Mouse (Mus musculus): ENCODE measurements at regions not wholly inside any gene's neighbourhood (a gene's known extent, or its start where the extent isn't known, plus 50 kb on each side); places are given as distances from the start of the nearest gene placed in this dataset.

GRCm38 (mm10) chr2:108083911-108084310, 793.5 kb downstream of the Kcna4 start:
- TF ChIP-seq CTCF (conservative IDR thresholded peaks at IDR 0.05; ENCODE audit: insufficient read depth, insufficient read length, low read depth, low read length) = no peak
- no peak for TF ChIP-seq POLR2A (IDR thresholded peaks at IDR 0.05; ENCODE audit: low read depth, low read length)

Measured in kidney, adult 2 months (tissue).